Mouse (Mus musculus) C2C12 (cell line): ENCODE measurements around the gene Cpd. TPM values are rescaled to one million over a fixed set of nuclear protein-coding genes. Genes with fewer than 3 reads are reported as not detected.

ENCODE experiments used
- H3K27me3 ChIP-seq: one replicate; pipeline ENCODE4 v1.6.1; 2011; ENCODE audit not compliant: control insufficient read depth, insufficient read depth, insufficient read length
- H3K36me3 ChIP-seq: one replicate; pipeline ENCODE4 v1.6.1; 2011; ENCODE audit not compliant: control insufficient read depth, insufficient read depth
- H3K4me3 ChIP-seq: one replicate; pipeline ENCODE4 v1.5.1; 2011; ENCODE audit warnings: mild to moderate bottlenecking, control low read depth; ENCODE audit not compliant: poor library complexity, insufficient read depth, severe bottlenecking
- H3K79me2 ChIP-seq: one replicate; pipeline ENCODE4 v1.6.1; 2011; ENCODE audit not compliant: control insufficient read depth, insufficient read depth
- H3K79me3 ChIP-seq: one replicate; pipeline ENCODE4 v1.6.1; 2011; ENCODE audit warnings: low read depth, control low read depth
- H3ac ChIP-seq: one replicate; pipeline ENCODE3; 2011; ENCODE audit warnings: low read depth; ENCODE audit not compliant: control insufficient read depth, insufficient read length
- CEBPB ChIP-seq: IDR thresholded peaks from one replicate; pipeline ENCODE4 v1.6.1; 2011; ENCODE audit warnings: low read depth, mild to moderate bottlenecking, control low read depth, moderate library complexity
- CTCF ChIP-seq: IDR thresholded peaks from one replicate; pipeline ENCODE4 v1.5.1; 2011; ENCODE audit not compliant: control insufficient read depth, insufficient read depth, insufficient read length
- FOSL1 ChIP-seq: IDR thresholded peaks from one replicate; pipeline ENCODE4 v1.8.0; 2011; ENCODE audit warnings: mild to moderate bottlenecking, low read length; ENCODE audit not compliant: poor library complexity, insufficient read depth, severe bottlenecking
- MAX ChIP-seq: IDR thresholded peaks from one replicate; pipeline ENCODE4 v1.6.1; 2011; ENCODE audit warnings: mild to moderate bottlenecking, control low read depth
- MYOD1 ChIP-seq: IDR thresholded peaks from one replicate; pipeline ENCODE4 v1.6.1; 2011; ENCODE audit warnings: low read depth; ENCODE audit not compliant: control insufficient read depth, insufficient read length
- MYOG ChIP-seq: IDR thresholded peaks from one replicate; pipeline ENCODE4 v1.6.1; 2011; ENCODE audit not compliant: control insufficient read depth, insufficient read length; ENCODE audit errors: extremely low read depth
- USF1 ChIP-seq: IDR thresholded peaks from one replicate; pipeline ENCODE4 v1.6.1; 2011; ENCODE audit warnings: low read depth, mild to moderate bottlenecking, control low read depth, moderate library complexity
- polyA plus RNA-seq: library from polyadenylated mRNA; unstranded; fragments of >200 nt; fragmentation: generic; extraction: Trizol; gene quantifications from one replicate; pipeline ENCODE4 v1.2.1, GENCODE M21; 2012; ENCODE audit warnings: missing spikeins

Gene Cpd
- polyA plus RNA-seq, 1 experiment = 11.6 TPM

- no peaks in the 10 kb centered on the region for H3K27me3 ChIP-seq
- no peaks in the 10 kb centered on the region for H3K79me2 ChIP-seq
- H3K36me3 ChIP-seq = no peaks in the 10 kb centered on the region
- TF ChIP-seq FOSL1 (no peak), USF1 (no peak), CEBPB (no peak), MYOG (no peak), MAX (no peak)
- no peak overlapping the region for H3ac ChIP-seq
- H3K4me3 ChIP-seq = no peak overlapping the region
- H3K79me3 ChIP-seq = no peaks in the 10 kb centered on the region
These were observed 73.0 kb downstream of the Cpd start for GRCm38 (mm10) chr11:76773811-76774210.

DNA sequence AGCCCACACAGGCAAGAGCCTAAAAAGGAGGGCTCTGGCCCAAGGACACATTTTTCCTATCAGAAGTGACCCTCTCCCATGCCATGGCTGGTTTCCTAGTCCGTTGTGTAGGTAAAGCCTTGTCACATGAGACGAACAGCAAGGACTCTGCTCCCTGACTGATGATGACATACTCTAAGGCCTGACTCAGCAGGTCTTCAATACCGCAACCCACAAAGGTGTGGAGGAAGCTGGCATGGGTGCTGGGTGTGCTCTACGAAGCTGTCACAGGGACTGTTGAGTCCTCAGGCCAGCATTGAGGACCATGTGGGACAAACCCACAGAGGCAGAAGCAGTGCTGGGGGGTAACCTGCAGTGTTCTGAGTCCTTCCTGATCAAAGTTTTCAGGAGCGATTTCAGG lies 76.3 kb downstream of the Cpd start:
- Histone ChIP-seq H3ac (no peak overlapping the region), H3K4me3 (no peak overlapping the region), H3K79me2 (no peaks in the 10 kb centered on the region), H3K36me3 (no peaks in the 10 kb centered on the region), H3K79me3 (no peaks in the 10 kb centered on the region), H3K27me3 (peaks cover 3% of the 10 kb centered on the region)
- TF ChIP-seq CEBPB (no peak), CTCF (no peak), FOSL1 (no peak)

GRCm38 (mm10) chr11:76763741-76764122 lies 83.1 kb downstream of the Cpd start:
- H3K36me3 ChIP-seq = peaks cover 14% of the 10 kb centered on the region
- no peak overlapping the region for H3ac ChIP-seq
- no peak overlapping the region for H3K4me3 ChIP-seq
- peaks cover 18% of the 10 kb centered on the region for H3K79me3 ChIP-seq
- TF ChIP-seq CEBPB (no peak), FOSL1 (no peak), MYOG (no peak), MYOD1 (no peak), MAX (no peak), USF1 (no peak), CTCF (no peak)
- peaks cover 3% of the 10 kb centered on the region for H3K27me3 ChIP-seq
- H3K79me2 ChIP-seq = peaks cover 28% of the 10 kb centered on the region

DNA sequence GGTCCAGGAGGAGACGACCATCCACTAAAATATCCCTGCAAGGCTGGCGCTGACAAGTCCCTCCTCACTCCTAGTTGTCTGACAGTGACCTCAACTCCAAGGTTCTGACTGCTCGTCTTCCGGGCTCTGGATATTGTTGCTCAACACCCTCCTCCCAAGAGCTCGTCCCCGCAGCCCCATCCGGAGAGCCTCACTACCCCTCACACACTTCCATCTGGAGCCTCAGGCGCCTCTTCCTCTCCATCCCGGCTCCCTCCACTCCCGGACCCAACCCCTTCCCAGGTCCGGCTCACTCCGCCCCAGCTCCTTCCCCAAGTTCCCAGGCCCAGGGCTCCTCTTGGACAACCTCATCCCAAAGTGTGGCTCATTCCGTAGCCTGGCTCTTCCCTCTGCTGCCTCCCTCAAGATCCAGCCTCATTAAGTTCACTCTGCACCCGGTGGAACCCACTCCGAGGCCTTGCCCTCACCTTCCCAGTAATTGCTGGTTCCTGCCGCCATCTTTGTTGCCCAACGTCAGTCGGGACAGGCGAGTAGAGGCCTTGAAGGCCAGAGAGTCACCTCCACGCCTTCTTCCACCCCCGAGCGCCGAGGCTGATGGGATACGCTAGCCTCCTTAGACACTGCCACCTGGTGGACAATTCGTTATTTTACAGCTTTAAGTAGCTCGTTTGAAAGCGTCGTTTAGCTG lies 83.6 kb downstream of the Cpd start, which contains the start of gene Gosr1:
Gosr1 (minus strand) TSS at position 527 of the 688 bp plus-strand sequence.
- Histone ChIP-seq H3K79me3 (peaks cover 19% of the 10 kb centered on the region), H3K27me3 (peaks cover 3% of the 10 kb centered on the region), H3K4me3 (peak within 1 kb of the TSS; percentile 86), H3K36me3 (peaks cover 14% of the 10 kb centered on the region), H3K79me2 (peaks cover 34% of the 10 kb centered on the region), H3ac (peak within 1 kb of the TSS; percentile 98)
- TF ChIP-seq CTCF (peak; percentile 47), MAX (peak; percentile 80), CEBPB (peak; percentile 70), USF1 (no peak)

DNA sequence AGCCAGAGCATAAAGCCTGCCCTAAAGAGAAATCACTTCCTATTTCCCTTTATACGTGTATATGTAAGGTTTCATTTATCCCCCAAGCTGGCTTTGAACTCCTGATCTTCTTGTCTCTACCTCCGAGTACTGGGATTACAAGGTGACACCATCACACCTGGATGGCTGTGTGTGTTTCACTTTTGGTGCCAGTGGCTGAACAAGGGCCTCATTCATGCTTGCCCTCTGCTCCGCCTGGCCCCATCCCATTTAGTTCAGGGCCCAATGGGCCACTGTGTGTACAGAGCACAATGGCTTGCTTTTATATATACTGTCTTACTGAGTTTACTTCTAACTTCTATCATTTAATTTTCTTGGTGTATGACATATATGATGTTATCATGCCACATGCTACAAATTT lies 94.5 kb downstream of the Cpd start:
- peaks cover 81% of the 10 kb centered on the region for H3K36me3 ChIP-seq
- H3K4me3 ChIP-seq = no peak overlapping the region
- no peak overlapping the region for H3ac ChIP-seq
- TF ChIP-seq MAX (no peak), MYOG (no peak), FOSL1 (no peak)
- peaks cover 15% of the 10 kb centered on the region for H3K79me2 ChIP-seq
- no peaks in the 10 kb centered on the region for H3K27me3 ChIP-seq
- H3K79me3 ChIP-seq = peaks cover 3% of the 10 kb centered on the region

DNA sequence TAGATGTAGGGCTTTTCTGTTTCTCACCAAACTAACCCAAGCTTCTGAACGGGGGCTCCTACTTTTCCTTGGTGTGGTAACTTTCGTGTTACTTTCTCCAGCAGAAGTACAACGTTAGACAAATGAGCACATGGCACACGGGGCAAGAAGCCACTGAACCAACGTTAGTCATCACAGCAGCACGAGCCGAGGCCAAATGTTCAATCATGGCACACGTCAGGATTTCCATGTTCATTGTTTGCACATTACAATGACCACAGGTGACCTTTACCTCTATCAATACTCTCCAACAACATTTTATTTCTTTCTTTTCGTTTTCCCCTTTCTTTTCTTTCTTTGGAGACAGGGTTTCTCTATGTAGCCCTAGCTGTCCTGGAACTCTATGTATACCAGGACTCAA lies 98.0 kb downstream of the Cpd start:
- Histone ChIP-seq H3K4me3 (no peak overlapping the region), H3K36me3 (peaks cover 84% of the 10 kb centered on the region)
- TF ChIP-seq MYOD1 = no peak
- TF ChIP-seq MYOG = no peak
- TF ChIP-seq CEBPB = no peak
- no peak for TF ChIP-seq CTCF
- TF ChIP-seq USF1 = no peak
- TF ChIP-seq MAX = no peak

More for the DNA sequence above, 98.0 kb downstream of the Cpd start:
- Histone ChIP-seq H3K27me3 (no peaks in the 10 kb centered on the region), H3K79me3 (no peaks in the 10 kb centered on the region), H3K79me2 (no peaks in the 10 kb centered on the region), H3ac (no peak overlapping the region)
